Mouse (Mus musculus) T-cell, adult 66 days (primary cell): ENCODE data around the gene Igfl3. TPM values are rescaled to one million over a fixed set of nuclear protein-coding genes. Genes with fewer than 3 reads are reported as not detected.

Experiments used
- total RNA-seq, 2 experiments: library from RNA; stranded (reverse); gene quantifications; 3 replicates in 1 of 2; 4 replicates in 1 of 2; pipeline ENCODE4 v1.2.4; 2023

Igfl3 gene
- not detected for total RNA-seq

DNA sequence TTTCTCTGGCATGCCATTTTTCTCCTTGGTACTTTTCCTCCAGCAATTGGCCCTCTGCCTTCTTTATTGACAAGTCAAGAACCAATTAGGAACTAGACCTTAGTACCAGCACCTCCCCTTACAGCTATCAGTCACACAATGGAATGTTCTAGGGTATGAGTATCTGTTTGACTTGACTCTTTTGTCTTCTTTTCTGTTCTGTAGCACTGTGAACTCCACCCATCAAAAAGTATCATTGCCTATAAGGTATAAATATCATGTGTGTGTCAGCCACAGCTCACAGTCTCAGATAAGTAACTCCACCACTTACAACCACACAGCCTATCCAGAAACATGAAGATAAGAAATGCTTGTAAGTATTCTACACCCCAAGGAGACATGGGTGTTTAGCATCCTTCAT lies at the start of gene Igfl3:
TSS of gene Igfl3 (plus strand) at position 301 of the 400 bp plus-strand sequence.

Other genes with a start within 250 kb of the Igfl3 start
- not detected for gene Ceacam11, start 204.4 kb upstream of the Igfl3 start, total RNA-seq
- not detected for gene Ceacam13, start 166.6 kb upstream of the Igfl3 start, total RNA-seq
- not detected for gene Ceacam12, start 110.6 kb upstream of the Igfl3 start, total RNA-seq
- gene Mill1, start 68.9 kb downstream of the Igfl3 start, total RNA-seq = not detected
- gene Psg18, start 178.5 kb downstream of the Igfl3 start, total RNA-seq = not detected